Mouse (Mus musculus): ENCODE data around the gene B3gat1. TPM values are rescaled to one million over a fixed set of nuclear protein-coding genes. Genes with fewer than 3 reads are reported as not detected.

Gene B3gat1
- polyA plus RNA-seq, 1 experiment from 2014 or later, result not detected

DNA sequence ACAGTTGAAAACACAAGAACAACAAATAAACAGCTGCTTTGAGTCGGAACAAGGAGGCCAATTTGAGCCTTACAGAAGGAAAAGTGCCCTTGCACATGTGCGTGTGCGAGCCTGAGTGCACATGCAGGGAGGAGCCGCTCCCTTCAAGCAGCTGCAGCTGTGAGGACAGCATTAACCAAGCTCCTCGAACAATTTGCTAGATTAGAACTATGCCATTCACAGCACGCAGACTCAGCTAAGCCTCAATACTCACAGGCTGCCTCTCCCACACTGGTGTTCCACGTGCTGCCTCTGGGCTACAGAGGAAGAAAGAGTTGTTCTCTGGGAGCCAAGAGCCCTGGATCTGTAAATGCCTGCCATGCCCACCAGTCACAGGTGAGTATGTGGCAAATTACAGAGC lies 11.8 kb upstream of the B3gat1 start:
- WGBS, result 66% methylated on average over 7 of the region's 7 CpGs
- no peak for ATAC-seq (ENCODE audit: low read depth)
- H3K27ac ChIP-seq (ENCODE audit: low read length), result no peak overlapping the region

DNA sequence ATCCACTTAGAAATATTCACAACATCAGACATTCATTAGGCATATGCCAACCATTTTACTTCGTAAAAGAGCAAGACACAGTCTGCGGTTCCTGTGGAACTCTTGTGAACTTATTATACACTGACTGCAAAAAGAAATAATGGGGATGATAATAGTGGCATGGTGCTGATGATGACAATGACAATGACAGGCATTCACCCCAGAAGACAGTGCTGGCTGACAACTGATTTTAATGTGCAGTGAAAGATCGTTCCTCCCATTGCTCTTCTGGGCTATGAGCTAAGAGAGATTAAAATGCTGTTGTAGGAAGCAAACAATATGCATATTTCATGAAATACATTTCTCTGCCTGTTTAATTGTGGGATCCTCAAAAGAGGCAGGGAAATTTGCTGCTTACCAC lies 7.8 kb upstream of the B3gat1 start:
- H3K9ac ChIP-seq (ENCODE audit: low read length), result no peak overlapping the region
- no peaks in the 10 kb centered on the region for H3K9me3 ChIP-seq (ENCODE audit: control insufficient read depth, low read length)
- H3K4me3 ChIP-seq (ENCODE audit: low read length), result no peak overlapping the region
- H3K4me1 ChIP-seq (replicated peaks; ENCODE audit: control insufficient read depth, insufficient read depth, low read length), result no peaks in the 10 kb centered on the region
- 80% methylated on average over 3 of the region's 3 CpGs for WGBS
- no peaks in the 10 kb centered on the region for H3K36me3 ChIP-seq (ENCODE audit: control insufficient read depth, insufficient read depth, low read length)
- no peak for ATAC-seq (ENCODE audit: low read depth)
- no peak overlapping the region for H3K4me2 ChIP-seq (ENCODE audit: low read depth, low read length)
- H3K27ac ChIP-seq (ENCODE audit: low read length), result no peak overlapping the region
- H3K27me3 ChIP-seq (ENCODE audit: control insufficient read depth, insufficient read depth, low read depth, low read length), result no peaks in the 10 kb centered on the region

More for the DNA sequence above, 11.8 kb upstream of the B3gat1 start:
- no peak overlapping the region for H3K9ac ChIP-seq (ENCODE audit: low read length)
- no peak overlapping the region for H3K4me2 ChIP-seq (ENCODE audit: low read depth, low read length)
- H3K9me3 ChIP-seq (ENCODE audit: control insufficient read depth, low read length), result no peaks in the 10 kb centered on the region
- H3K27me3 ChIP-seq (ENCODE audit: control insufficient read depth, insufficient read depth, low read depth, low read length), result no peaks in the 10 kb centered on the region
- no peak overlapping the region for H3K4me3 ChIP-seq (ENCODE audit: low read length)
- H3K4me1 ChIP-seq (replicated peaks; ENCODE audit: control insufficient read depth, insufficient read depth, low read length), result no peaks in the 10 kb centered on the region
- no peaks in the 10 kb centered on the region for H3K36me3 ChIP-seq (ENCODE audit: control insufficient read depth, insufficient read depth, low read length)

DNA sequence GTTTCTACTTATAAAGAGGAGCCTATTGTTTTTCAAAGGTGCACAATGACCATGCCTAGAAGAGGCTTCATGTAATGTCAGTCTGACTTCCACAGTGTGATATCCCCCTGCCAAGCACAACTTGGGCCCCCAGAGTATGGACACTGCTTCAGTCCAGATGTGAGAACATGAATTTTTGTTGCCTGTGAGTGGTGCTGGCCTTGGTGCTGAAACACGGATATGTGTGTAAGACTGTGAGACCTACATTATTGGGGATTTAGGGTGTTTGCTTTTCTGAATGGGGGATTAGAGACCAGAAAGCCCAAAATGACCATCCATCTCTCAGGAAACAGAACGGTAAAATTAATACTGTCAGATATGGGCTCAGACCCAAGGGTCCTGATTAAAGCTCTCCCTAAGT lies 6.1 kb upstream of the B3gat1 start:
- Histone ChIP-seq H3K4me1 (replicated peaks; ENCODE audit: control insufficient read depth, insufficient read depth, low read length) (no peaks in the 10 kb centered on the region), H3K4me3 (ENCODE audit: low read length) (no peak overlapping the region), H3K27me3 (ENCODE audit: control insufficient read depth, insufficient read depth, low read depth, low read length) (peaks cover 4% of the 10 kb centered on the region; the same call in 1 of the 2 replicates), H3K36me3 (ENCODE audit: control insufficient read depth, insufficient read depth, low read length) (no peaks in the 10 kb centered on the region), H3K9ac (ENCODE audit: low read length) (no peak overlapping the region), H3K27ac (ENCODE audit: low read length) (no peak overlapping the region), H3K4me2 (ENCODE audit: low read depth, low read length) (no peak overlapping the region), H3K9me3 (ENCODE audit: control insufficient read depth, low read length) (no peaks in the 10 kb centered on the region)
- ATAC-seq (ENCODE audit: low read depth), result no peak
- WGBS, result 50% methylated on average over 2 of the region's 2 CpGs

- Histone ChIP-seq H3K4me3 (ENCODE audit: low read length) (no peak overlapping the region), H3K36me3 (ENCODE audit: control insufficient read depth, insufficient read depth, low read length) (no peaks in the 10 kb centered on the region), H3K27me3 (ENCODE audit: control insufficient read depth, insufficient read depth, low read depth, low read length) (peaks cover 12% of the 10 kb centered on the region), H3K9ac (ENCODE audit: low read length) (no peak overlapping the region), H3K27ac (ENCODE audit: low read length) (no peak overlapping the region), H3K9me3 (ENCODE audit: control insufficient read depth, low read length) (no peaks in the 10 kb centered on the region), H3K4me1 (replicated peaks; ENCODE audit: control insufficient read depth, insufficient read depth, low read length) (no peaks in the 10 kb centered on the region), H3K4me2 (ENCODE audit: low read depth, low read length) (no peak overlapping the region)
- no peak for ATAC-seq (ENCODE audit: low read depth)
- WGBS, result 66% methylated on average over 2 of the region's 2 CpGs
Observed at GRCm38 (mm10) chr9:26728556-26728955, 5.0 kb upstream of the B3gat1 start.

GRCm38 (mm10) chr9:26733986-26734385 lies 458 bp downstream of the B3gat1 start:
- Histone ChIP-seq H3K9ac (ENCODE audit: low read length) (no peak overlapping the region), H3K4me1 (replicated peaks; ENCODE audit: control insufficient read depth, insufficient read depth, low read length) (no peaks in the 10 kb centered on the region), H3K27ac (ENCODE audit: low read length) (no peak overlapping the region), H3K9me3 (ENCODE audit: control insufficient read depth, low read length) (no peaks in the 10 kb centered on the region), H3K36me3 (ENCODE audit: control insufficient read depth, insufficient read depth, low read length) (no peaks in the 10 kb centered on the region), H3K4me2 (ENCODE audit: low read depth, low read length) (peak overlapping the region; percentile 73), H3K4me3 (ENCODE audit: low read length) (peak overlapping the region; percentile 38), H3K27me3 (ENCODE audit: control insufficient read depth, insufficient read depth, low read depth, low read length) (peaks cover 33% of the 10 kb centered on the region)
- under 1% methylated on average over 37 of the region's 37 CpGs for WGBS
- ATAC-seq (ENCODE audit: low read depth), result peak; percentile 36; the same call in 1 of the 2 replicates

- ATAC-seq (ENCODE audit: low read depth), result no peak
- H3K36me3 ChIP-seq (ENCODE audit: control insufficient read depth, insufficient read depth, low read length), result no peaks in the 10 kb centered on the region
- H3K9ac ChIP-seq (ENCODE audit: low read length), result no peak overlapping the region
- no peak overlapping the region for H3K4me3 ChIP-seq (ENCODE audit: low read length)
- no peak overlapping the region for H3K4me2 ChIP-seq (ENCODE audit: low read depth, low read length)
- no peak overlapping the region for H3K27ac ChIP-seq (ENCODE audit: low read length)
- no peaks in the 10 kb centered on the region for H3K9me3 ChIP-seq (ENCODE audit: control insufficient read depth, low read length)
- WGBS, result 61% methylated on average over 5 of the region's 5 CpGs
- peaks cover 33% of the 10 kb centered on the region for H3K27me3 ChIP-seq (ENCODE audit: control insufficient read depth, insufficient read depth, low read depth, low read length)
- H3K4me1 ChIP-seq (replicated peaks; ENCODE audit: control insufficient read depth, insufficient read depth, low read length), result no peaks in the 10 kb centered on the region
Observed at GRCm38 (mm10) chr9:26737116-26737515, 3.6 kb downstream of the B3gat1 start.

DNA sequence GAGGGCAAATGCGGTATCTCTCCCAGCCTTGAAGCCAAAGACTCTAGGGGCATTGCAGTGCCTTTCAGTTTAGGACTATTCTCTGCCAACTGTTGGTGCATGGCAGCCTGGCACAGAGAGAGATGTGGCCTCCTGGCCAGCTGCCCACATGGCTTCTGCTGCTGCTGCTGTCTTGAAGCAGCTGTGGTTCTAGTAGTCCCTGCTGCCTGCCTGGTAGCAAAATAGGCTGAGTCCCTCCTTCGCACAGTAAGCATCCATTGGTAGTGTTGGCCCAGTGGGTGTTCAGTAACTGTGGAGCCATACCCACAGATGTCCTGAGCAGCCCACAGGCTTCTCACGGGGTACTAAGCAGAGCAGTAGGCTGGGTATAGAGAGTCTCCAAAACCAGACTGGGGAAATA lies 9.3 kb downstream of the B3gat1 start:
- no peak for ATAC-seq (ENCODE audit: low read depth)
- Histone ChIP-seq H3K9ac (ENCODE audit: low read length) (no peak overlapping the region), H3K27ac (ENCODE audit: low read length) (no peak overlapping the region), H3K4me2 (ENCODE audit: low read depth, low read length) (no peak overlapping the region), H3K4me3 (ENCODE audit: low read length) (no peak overlapping the region), H3K4me1 (replicated peaks; ENCODE audit: control insufficient read depth, insufficient read depth, low read length) (no peaks in the 10 kb centered on the region), H3K9me3 (ENCODE audit: control insufficient read depth, low read length) (no peaks in the 10 kb centered on the region), H3K27me3 (ENCODE audit: control insufficient read depth, insufficient read depth, low read depth, low read length) (no peaks in the 10 kb centered on the region), H3K36me3 (ENCODE audit: control insufficient read depth, insufficient read depth, low read length) (no peaks in the 10 kb centered on the region)
- 82% methylated on average over 3 of the region's 3 CpGs for WGBS

GRCm38 (mm10) chr9:26747121-26747520 lies 13.6 kb downstream of the B3gat1 start:
- no peak overlapping the region for H3K27ac ChIP-seq (ENCODE audit: low read length)
- no peaks in the 10 kb centered on the region for H3K36me3 ChIP-seq (ENCODE audit: control insufficient read depth, insufficient read depth, low read length)
- 54% methylated on average over 4 of the region's 4 CpGs for WGBS
- H3K4me3 ChIP-seq (ENCODE audit: low read length), result no peak overlapping the region
- no peak for ATAC-seq (ENCODE audit: low read depth)
- no peaks in the 10 kb centered on the region for H3K4me1 ChIP-seq (replicated peaks; ENCODE audit: control insufficient read depth, insufficient read depth, low read length)
- no peaks in the 10 kb centered on the region for H3K9me3 ChIP-seq (ENCODE audit: control insufficient read depth, low read length)
- H3K4me2 ChIP-seq (ENCODE audit: low read depth, low read length), result no peak overlapping the region
- no peaks in the 10 kb centered on the region for H3K27me3 ChIP-seq (ENCODE audit: control insufficient read depth, insufficient read depth, low read depth, low read length)
- no peak overlapping the region for H3K9ac ChIP-seq (ENCODE audit: low read length)

DNA sequence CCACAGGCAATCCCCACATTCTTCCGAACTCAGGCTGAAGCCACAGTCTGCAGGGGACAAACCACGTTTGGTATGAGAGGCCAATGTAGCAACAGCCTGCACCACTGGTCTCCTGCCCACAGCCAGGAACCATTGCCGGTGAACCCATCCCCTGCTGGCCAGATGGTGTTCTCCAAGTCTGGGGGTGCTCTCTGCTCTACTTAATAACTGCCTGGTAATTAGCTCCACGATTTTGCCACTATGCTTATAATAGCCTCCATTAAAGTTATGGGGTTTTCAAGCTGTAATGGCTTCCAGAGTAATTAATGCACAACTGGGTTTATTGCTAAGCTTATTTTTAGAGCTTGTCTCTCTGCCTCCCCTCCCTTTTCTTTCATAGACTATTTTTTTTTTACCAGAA lies 15.4 kb downstream of the B3gat1 start:
- Histone ChIP-seq H3K27me3 (ENCODE audit: control insufficient read depth, insufficient read depth, low read depth, low read length) (no peaks in the 10 kb centered on the region), H3K9me3 (ENCODE audit: control insufficient read depth, low read length) (no peaks in the 10 kb centered on the region), H3K36me3 (ENCODE audit: control insufficient read depth, insufficient read depth, low read length) (no peaks in the 10 kb centered on the region), H3K9ac (ENCODE audit: low read length) (no peak overlapping the region), H3K4me2 (ENCODE audit: low read depth, low read length) (no peak overlapping the region), H3K27ac (ENCODE audit: low read length) (no peak overlapping the region), H3K4me3 (ENCODE audit: low read length) (no peak overlapping the region), H3K4me1 (replicated peaks; ENCODE audit: control insufficient read depth, insufficient read depth, low read length) (no peaks in the 10 kb centered on the region)
- ATAC-seq (ENCODE audit: low read depth), result no peak
- WGBS, result 76% methylated on average over 4 of the region's 4 CpGs

GRCm38 (mm10) chr9:26760081-26760480 lies 26.6 kb downstream of the B3gat1 start:
- Histone ChIP-seq H3K9ac (ENCODE audit: low read length) (no peak overlapping the region), H3K4me1 (replicated peaks; ENCODE audit: control insufficient read depth, insufficient read depth, low read length) (no peaks in the 10 kb centered on the region), H3K9me3 (ENCODE audit: control insufficient read depth, low read length) (no peaks in the 10 kb centered on the region), H3K27me3 (ENCODE audit: control insufficient read depth, insufficient read depth, low read depth, low read length) (no peaks in the 10 kb centered on the region), H3K27ac (ENCODE audit: low read length) (no peak overlapping the region), H3K36me3 (ENCODE audit: control insufficient read depth, insufficient read depth, low read length) (no peaks in the 10 kb centered on the region), H3K4me2 (ENCODE audit: low read depth, low read length) (no peak overlapping the region), H3K4me3 (ENCODE audit: low read length) (no peak overlapping the region)
- WGBS, result 19% methylated on average over 9 of the region's 9 CpGs
- no peak for ATAC-seq (ENCODE audit: low read depth)

Data from lung, embryonic 16.5 days (tissue).